Mouse (Mus musculus) small intestine, adult 2 months (tissue): Measurements from ENCODE around the gene Olfr620. TPM values are rescaled to one million over a fixed set of nuclear protein-coding genes. Genes with fewer than 3 reads are reported as not detected.

Experiments
- H3K27ac ChIP-seq: fragments of 200-500 bp; 2 replicates; pipeline ENCODE4 v1.5.1; 2012; ENCODE audit warnings: low read depth, low read length, control low read depth, inconsistent platforms; ENCODE audit not compliant: insufficient read depth
- H3K27me3 ChIP-seq: fragments of 200-500 bp; 2 replicates; pipeline ENCODE4 v1.6.1; 2012; ENCODE audit warnings: mild to moderate bottlenecking, moderate library complexity, low read length, inconsistent platforms; ENCODE audit not compliant: control insufficient read depth, insufficient read depth
- H3K36me3 ChIP-seq: fragments of 200-500 bp; 2 replicates; pipeline ENCODE4 v1.6.1; 2012; ENCODE audit warnings: mild to moderate bottlenecking, low read length, control low read depth, inconsistent platforms; ENCODE audit not compliant: control insufficient read depth, insufficient read depth
- H3K4me1 ChIP-seq: fragments of 200-500 bp; 2 replicates; pipeline ENCODE4 v1.6.1; 2012; ENCODE audit warnings: low read length, inconsistent platforms, mixed read lengths; ENCODE audit not compliant: control insufficient read depth, insufficient read depth, insufficient read length
- H3K4me3 ChIP-seq: fragments of 200-500 bp; 2 replicates; pipeline ENCODE4 v1.5.1; 2012; ENCODE audit warnings: low read depth, mild to moderate bottlenecking, control low read depth, inconsistent platforms, low read length, moderate library complexity
- CTCF ChIP-seq: fragments of 200-500 bp; IDR thresholded peaks from 2 replicates; pipeline ENCODE4 v1.5.1; 2012; ENCODE audit warnings: low read depth, mild to moderate bottlenecking, control low read depth, inconsistent platforms, low read length, moderate library complexity, mixed read lengths; ENCODE audit not compliant: insufficient replicate concordance, insufficient read length; ENCODE audit errors: extremely low read depth
- POLR2A ChIP-seq: fragments of 200-500 bp; IDR thresholded peaks from 2 replicates; pipeline ENCODE4 v1.6.1; 2012; ENCODE audit warnings: low read depth, mild to moderate bottlenecking, control low read depth, inconsistent platforms, low read length, moderate library complexity
- WGBS: fragments of 180-500 bp; shearing (Covaris S2); methylation state at CpG from one replicate; pipeline ENCODE4 v1.1.7; 2018; 5-methylcytosine and 5-hydroxymethylcytosine counted together
- polyA plus RNA-seq: library from polyadenylated mRNA; depleted of rRNA; stranded (reverse); fragments of >200 nt; gene quantifications from 2 replicates; pipeline ENCODE4 v1.2.3, GENCODE M21; 2012; rRNA removed

The Olfr620 gene
- polyA plus RNA-seq, 1 experiment, result not detected

DNA sequence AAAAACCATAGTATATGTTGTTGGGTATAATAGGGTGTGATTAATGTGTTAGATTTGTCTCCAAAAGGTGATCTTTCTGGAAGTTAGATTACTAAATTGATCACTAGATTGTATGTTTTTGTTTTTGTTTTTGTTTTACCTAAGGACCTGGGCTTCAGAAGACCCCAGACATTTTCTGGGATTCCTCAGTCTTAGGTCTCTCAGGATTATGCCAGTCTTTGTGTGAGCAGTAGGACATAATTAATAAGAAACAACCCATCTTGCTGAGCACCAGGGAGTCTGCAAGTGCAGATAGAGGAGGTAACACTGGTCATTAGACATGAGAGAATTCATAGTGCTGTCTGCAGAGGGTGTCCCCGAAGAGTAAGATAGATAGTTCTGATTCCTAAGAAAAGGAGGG, 39.6 kb downstream of the Olfr620 start, which contains the start of gene Olfr617:
Gene Olfr617 (plus strand): TSS at position 301 of the 400 bp plus-strand sequence.
- WGBS, result 88% methylated on average over 1 of the region's 1 CpGs
- H3K4me1 ChIP-seq, result no peaks in the 10 kb centered on the region
- no peak within 1 kb of the TSS for H3K27ac ChIP-seq
- H3K27me3 ChIP-seq, result no peaks in the 10 kb centered on the region
- no peak for TF ChIP-seq POLR2A
- no peak for TF ChIP-seq CTCF
- no peaks in the 10 kb centered on the region for H3K36me3 ChIP-seq
- no peak within 1 kb of the TSS for H3K4me3 ChIP-seq

GRCm38 (mm10) chr7:103569043-103569442, 43.3 kb downstream of the Olfr620 start, which contains the start of gene Olfr616:
Gene Olfr616 (minus strand): TSS chr7:103569143.
- no peaks in the 10 kb centered on the region for H3K4me1 ChIP-seq
- 68% methylated on average over 3 of the region's 3 CpGs for WGBS
- TF ChIP-seq CTCF (no peak), POLR2A (no peak)
- H3K4me3 ChIP-seq, result no peak within 1 kb of the TSS
- no peaks in the 10 kb centered on the region for H3K27me3 ChIP-seq
- H3K36me3 ChIP-seq, result no peaks in the 10 kb centered on the region
- H3K27ac ChIP-seq, result no peak within 1 kb of the TSS

- H3K27ac ChIP-seq, result no peak within 1 kb of the TSS
- 84% methylated on average over 2 of the region's 2 CpGs for WGBS
Measured at GRCm38 (mm10) chr7:103555779-103556178, 56.6 kb downstream of the Olfr620 start, which contains the start of gene Olfr615. Gene Olfr615 (plus strand): TSS chr7:103556079.

More at GRCm38 (mm10) chr7:103555779-103556178, 56.6 kb downstream of the Olfr620 start, which contains the start of gene Olfr615:
- Histone ChIP-seq H3K36me3 (no peaks in the 10 kb centered on the region), H3K4me3 (no peak within 1 kb of the TSS), H3K27me3 (no peaks in the 10 kb centered on the region), H3K4me1 (no peaks in the 10 kb centered on the region)
- TF ChIP-seq CTCF (no peak), POLR2A (no peak)

Other genes with a start within 250 kb of the Olfr620 start
- not detected in 2 replicates for gene Olfr601, start 249.9 kb downstream of the Olfr620 start, polyA plus RNA-seq
- gene Olfr603, start 226.4 kb downstream of the Olfr620 start, polyA plus RNA-seq, result not detected in 2 replicates
- not detected in 2 replicates for gene Usp17lc, start 197.5 kb downstream of the Olfr620 start, polyA plus RNA-seq
- gene Olfr605, start 167.1 kb downstream of the Olfr620 start, polyA plus RNA-seq, result not detected in 2 replicates
- gene Olfr606, start 163.5 kb downstream of the Olfr620 start, polyA plus RNA-seq, result not detected in 2 replicates
- gene Olfr607, start 148.4 kb downstream of the Olfr620 start, polyA plus RNA-seq, result not detected in 2 replicates
- not detected in 2 replicates for gene Olfr608, start 142.7 kb downstream of the Olfr620 start, polyA plus RNA-seq
- not detected in 2 replicates for gene Olfr609, start 114.5 kb downstream of the Olfr620 start, polyA plus RNA-seq
- not detected in 2 replicates for gene Olfr610, start 100.4 kb downstream of the Olfr620 start, polyA plus RNA-seq
- gene Olfr611, start 91.7 kb downstream of the Olfr620 start, polyA plus RNA-seq, result not detected in 2 replicates
- not detected in 2 replicates for gene Olfr612, start 69.8 kb downstream of the Olfr620 start, polyA plus RNA-seq
- gene Olfr613, start 64.5 kb downstream of the Olfr620 start, polyA plus RNA-seq, result not detected in 2 replicates
- gene Olfr615, start 56.5 kb downstream of the Olfr620 start, polyA plus RNA-seq, result not detected in 2 replicates
- gene Olfr616, start 43.4 kb downstream of the Olfr620 start, polyA plus RNA-seq, result not detected in 2 replicates
- gene Olfr617, start 39.5 kb downstream of the Olfr620 start, polyA plus RNA-seq, result not detected in 2 replicates
- gene Olfr618, start 22.4 kb downstream of the Olfr620 start, polyA plus RNA-seq, result not detected in 2 replicates
- not detected in 2 replicates for gene Olfr619, start 12.0 kb downstream of the Olfr620 start, polyA plus RNA-seq
- gene Olfr622, start 30.2 kb upstream of the Olfr620 start, polyA plus RNA-seq, result not detected in 2 replicates
- not detected in 2 replicates for gene Olfr623, start 51.2 kb upstream of the Olfr620 start, polyA plus RNA-seq
- gene Olfr624, start 58.7 kb upstream of the Olfr620 start, polyA plus RNA-seq, result not detected in 2 replicates
- gene Olfr625-ps1, start 70.2 kb upstream of the Olfr620 start, polyA plus RNA-seq, result not detected in 2 replicates
- not detected in 2 replicates for gene Olfr243, start 102.1 kb upstream of the Olfr620 start, polyA plus RNA-seq
- not detected in 2 replicates for gene Olfr628, start 117.8 kb upstream of the Olfr620 start, polyA plus RNA-seq
- gene Olfr629, start 132.4 kb upstream of the Olfr620 start, polyA plus RNA-seq, result not detected in 2 replicates
- not detected in 2 replicates for gene Olfr630, start 144.8 kb upstream of the Olfr620 start, polyA plus RNA-seq
- not detected in 2 replicates for gene Olfr69, start 159.1 kb upstream of the Olfr620 start, polyA plus RNA-seq
- gene Olfr68, start 167.2 kb upstream of the Olfr620 start, polyA plus RNA-seq, result not detected in 2 replicates
- gene Olfr67, start 179.3 kb upstream of the Olfr620 start, polyA plus RNA-seq, result not detected in 2 replicates
- gene Hbb-bt, start 201.5 kb upstream of the Olfr620 start, polyA plus RNA-seq, result 7.2 and 8.9 TPM in 2 replicates
- 59.9 and 74.9 TPM in 2 replicates for gene Hbb-bs, start 215.6 kb upstream of the Olfr620 start, polyA plus RNA-seq
- not detected in 2 replicates for gene Hbb-bh2, start 228.0 kb upstream of the Olfr620 start, polyA plus RNA-seq
- not detected in 2 replicates for gene Hbb-bh1, start 230.6 kb upstream of the Olfr620 start, polyA plus RNA-seq
- gene Hbb-y, start 240.7 kb upstream of the Olfr620 start, polyA plus RNA-seq, result not detected in 2 replicates